Mouse (Mus musculus): ENCODE measurements around the gene Pam. TPM values are rescaled to one million over a fixed set of nuclear protein-coding genes. Genes with fewer than 3 reads are reported as not detected.

Gene Pam
- 135 TPM for polyA plus RNA-seq (2014; fragmentation: Illumina TruSeq; extraction: RNeasy Lipid Tissue Mini Kit (QIAGEN cat#74804); ENCODE audit: insufficient read depth, low read depth, low replicate concordance)

DNA sequence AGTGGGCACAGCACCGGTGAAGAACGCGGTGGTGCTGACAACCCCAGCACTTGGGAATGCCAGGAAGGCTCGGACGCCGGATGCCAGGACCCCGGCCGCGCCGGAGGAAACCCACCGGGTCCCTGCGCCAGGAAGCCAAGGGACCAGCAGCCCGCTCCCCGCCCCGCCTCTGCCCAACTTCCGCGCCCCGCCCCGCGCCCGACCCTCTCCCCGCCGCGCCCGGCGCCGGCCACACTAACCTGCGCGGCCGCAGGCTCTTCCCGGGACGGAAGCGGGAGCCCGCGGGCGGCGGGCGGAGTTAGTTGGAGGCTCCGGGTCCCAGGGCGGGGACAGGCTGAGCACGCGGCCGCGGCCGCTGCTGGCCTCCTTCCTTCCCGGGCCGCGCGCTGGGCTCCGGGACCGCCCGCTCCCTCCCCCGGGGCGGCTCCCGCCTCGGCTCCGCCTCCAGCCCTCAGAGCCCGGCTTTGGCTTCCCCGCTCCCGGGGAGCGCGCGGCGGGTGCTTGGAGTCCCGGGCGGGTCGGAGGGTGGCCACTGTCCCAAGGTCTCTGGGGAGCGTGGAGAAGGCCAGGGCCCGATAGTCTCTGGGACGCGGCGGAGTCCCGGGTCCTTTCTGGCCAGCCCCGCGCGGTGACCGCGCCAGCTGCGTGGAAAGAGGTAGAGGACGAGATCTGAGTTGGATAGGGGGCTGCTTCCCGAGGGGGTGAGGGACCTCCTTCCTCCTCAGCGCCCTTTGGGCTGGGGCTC, at the start of gene Pam:
Gene Pam, minus strand, starts transcription at position 401 of the 745 bp plus-strand sequence.

DNA sequence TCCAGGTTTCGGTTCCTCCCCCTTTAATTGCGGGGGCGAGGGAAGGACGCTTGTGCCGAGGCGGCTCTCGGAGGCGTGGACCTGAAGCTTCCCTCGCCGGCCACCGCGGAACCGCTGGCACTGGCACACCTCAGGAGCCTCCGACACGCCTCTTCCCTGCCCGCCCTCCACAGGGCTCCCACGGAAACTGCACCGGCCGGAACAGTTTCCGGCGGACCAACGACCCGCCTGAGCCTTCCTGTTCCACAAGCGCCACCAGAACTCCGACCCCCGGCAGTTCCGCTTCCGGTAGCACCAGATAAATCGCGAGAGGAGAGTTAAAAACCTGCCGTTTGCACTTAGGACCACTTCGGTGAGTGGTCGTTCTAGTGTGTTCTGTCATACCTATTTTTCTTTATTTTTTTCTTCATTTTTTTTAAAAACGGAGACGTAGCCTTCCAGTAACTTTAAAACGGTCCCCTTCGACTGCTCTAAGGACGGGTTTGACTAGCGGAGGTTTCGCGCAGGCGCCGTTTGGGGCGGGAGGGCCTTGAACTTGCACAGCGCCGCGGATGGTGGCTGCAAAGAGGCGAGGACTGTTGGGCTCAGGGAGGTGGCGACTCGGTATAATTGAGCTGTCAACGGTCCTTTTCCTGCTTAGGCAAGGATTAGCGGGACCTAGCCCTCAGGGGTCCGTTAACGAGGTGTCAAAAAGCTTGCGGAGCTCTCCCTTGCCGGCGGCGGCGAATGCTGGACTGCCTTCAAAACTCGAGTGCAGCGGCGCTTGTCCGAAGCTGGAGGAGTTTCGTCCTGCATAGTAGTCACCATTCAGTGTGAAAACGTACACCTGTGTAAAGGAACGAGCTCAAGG, 325.3 kb downstream of the Pam start, which contains the start of the genes Gin1 and Ppip5k2:
Gene Gin1, plus strand, starts transcription at position 269 of the 850 bp plus-strand sequence.
Gene Ppip5k2, minus strand, starts transcription at position 508 of the 850 bp plus-strand sequence.

All from lung, adult 10 weeks (tissue).